Mouse (Mus musculus) midbrain, postnatal 0 days (tissue): ENCODE measurements at regions not wholly inside any gene's neighbourhood (a gene's known extent, or its start where the extent isn't known, plus 50 kb on each side); places are given as distances from the start of the nearest gene placed in this dataset.

Experiments used
- ATAC-seq: fragments of 200-750 bp; cut with Nextera tagmentation; 2 replicates; pipeline ENCODE4 v1.8.0; 2017; ENCODE audit warnings: moderate number of reproducible peaks, mild to moderate bottlenecking, moderate TSS enrichment, moderate library complexity; ENCODE audit not compliant: low FRiP score
- DNase-seq: peaks from one replicate; pipeline ENCODE4 v3.0.0-alpha.2; 2015; ENCODE audit warnings: low spot score
- H3K27ac ChIP-seq: fragments of 300-500 bp; sonication (generic); 2 replicates; pipeline ENCODE4 v1.5.1; 2014; ENCODE audit warnings: low read depth, mild to moderate bottlenecking, low read length, mixed read lengths
- H3K27me3 ChIP-seq: fragments of 300-500 bp; sonication (generic); 2 replicates; pipeline ENCODE4 v1.6.1; 2014; ENCODE audit warnings: low read length, control low read depth, mixed read lengths; ENCODE audit not compliant: insufficient read depth
- H3K36me3 ChIP-seq: fragments of 300-500 bp; sonication (generic); 2 replicates; pipeline ENCODE4 v1.6.1; 2014; ENCODE audit warnings: low read length, control low read depth, mixed read lengths; ENCODE audit not compliant: insufficient read depth
- H3K4me1 ChIP-seq: fragments of 300-500 bp; sonication (generic); 2 replicates; pipeline ENCODE4 v1.6.1; 2014; ENCODE audit warnings: mild to moderate bottlenecking, control low read depth, antibody characterized with exemption, low read length, mixed read lengths; ENCODE audit not compliant: insufficient read depth
- H3K4me2 ChIP-seq: fragments of 300-500 bp; sonication (generic); 2 replicates; pipeline ENCODE4 v1.6.1; 2014; ENCODE audit warnings: low read depth, mild to moderate bottlenecking, low read length, mixed read lengths; ENCODE audit not compliant: poor library complexity, severe bottlenecking
- H3K4me3 ChIP-seq: fragments of 300-500 bp; sonication (generic); 2 replicates; pipeline ENCODE4 v1.5.1; 2014; ENCODE audit warnings: low read depth, mild to moderate bottlenecking, low read length, moderate library complexity
- H3K9ac ChIP-seq: fragments of 300-500 bp; sonication (generic); replicated peaks from 2 replicates; pipeline ENCODE4 v1.6.1; 2014; ENCODE audit warnings: mild to moderate bottlenecking, low read length, moderate library complexity, mixed read lengths; ENCODE audit not compliant: poor library complexity, severe bottlenecking
- H3K9me3 ChIP-seq: fragments of 300-500 bp; sonication (generic); 2 replicates; pipeline ENCODE4 v1.6.1; 2016; ENCODE audit warnings: low read length, control low read depth
- CTCF ChIP-seq: IDR thresholded peaks from 2 replicates; pipeline ENCODE4 v1.5.1; 2016; ENCODE audit warnings: antibody characterized with exemption, mild to moderate bottlenecking
- WGBS: fragments of 180-500 bp; shearing (Covaris S2); extraction: QIAGEN DNeasy Blood & Tissue Kit; methylation state at CpG from one replicate; pipeline ENCODE4 v1.1.7; 2014; 5-methylcytosine and 5-hydroxymethylcytosine counted together

DNA sequence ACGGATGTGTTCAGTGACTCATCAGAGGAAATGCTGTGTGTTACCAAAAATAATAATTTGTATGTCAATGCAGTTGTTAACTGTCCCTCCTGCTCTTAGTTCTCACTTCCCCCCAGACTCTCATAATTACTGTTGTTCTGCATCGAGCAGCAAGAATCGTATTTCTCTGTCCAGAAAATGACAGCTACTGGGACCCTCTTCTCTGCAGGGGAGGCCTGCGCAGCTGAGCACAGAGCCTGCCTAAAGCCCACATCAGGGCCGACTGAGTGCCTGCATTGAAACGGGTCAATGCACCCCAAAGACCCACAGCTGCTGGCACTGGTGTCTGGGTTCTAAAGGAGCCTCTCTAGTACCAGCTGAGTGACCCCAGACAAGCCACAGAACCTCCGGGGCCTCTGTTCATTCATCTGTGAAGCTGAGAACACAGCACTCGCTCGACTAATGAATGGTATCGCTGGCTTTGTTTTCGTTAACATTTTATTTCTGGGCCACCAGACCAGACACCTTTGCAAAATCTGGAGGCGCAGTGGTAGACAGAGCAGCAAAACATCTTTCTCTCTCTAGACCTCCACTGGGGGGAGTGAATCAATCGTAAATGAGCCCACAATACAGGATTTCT lies 163.2 kb downstream of the Clic5 start:
- no peaks in the 10 kb centered on the region for H3K4me1 ChIP-seq
- H3K27me3 ChIP-seq: no peaks in the 10 kb centered on the region
- H3K4me3 ChIP-seq: no peak overlapping the region
- no peaks in the 10 kb centered on the region; the same call in 1 of the 2 replicates for H3K36me3 ChIP-seq
- TF ChIP-seq CTCF: peak; percentile 47
- ATAC-seq (no peak), DNase-seq (peak; percentile 32)
- no peaks in the 10 kb centered on the region for H3K9me3 ChIP-seq
- no peak overlapping the region for H3K9ac ChIP-seq
- H3K27ac ChIP-seq: no peak overlapping the region
- WGBS: 30% methylated on average over 13 of the region's 13 CpGs
- no peak overlapping the region for H3K4me2 ChIP-seq

DNA sequence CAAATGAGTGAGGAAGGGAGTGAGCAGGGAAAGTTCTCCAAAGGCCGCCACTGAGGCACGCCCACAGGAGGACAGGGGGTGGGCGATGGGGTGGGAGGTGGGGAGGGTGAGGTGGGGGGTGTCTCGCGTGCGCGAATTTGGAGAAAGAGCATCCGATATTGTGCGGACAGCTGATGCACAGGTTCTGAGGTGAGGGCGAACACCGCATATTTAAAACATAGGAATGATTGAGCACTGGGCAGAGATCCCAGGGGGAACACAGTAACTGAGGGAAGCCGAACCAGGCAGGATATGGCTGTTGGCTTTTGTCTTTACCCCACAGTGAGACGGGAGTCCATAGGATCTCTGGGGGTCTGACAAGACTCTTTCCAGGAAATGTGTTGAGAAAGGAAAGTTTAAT lies 163.8 kb downstream of the Clic5 start:
- Histone ChIP-seq H3K36me3 (no peaks in the 10 kb centered on the region; the same call in 1 of the 2 replicates), H3K9me3 (no peaks in the 10 kb centered on the region), H3K4me1 (no peaks in the 10 kb centered on the region), H3K4me3 (no peak overlapping the region), H3K27me3 (no peaks in the 10 kb centered on the region), H3K4me2 (no peak overlapping the region), H3K27ac (no peak overlapping the region), H3K9ac (no peak overlapping the region)
- no peak for DNase-seq
- TF ChIP-seq CTCF: no peak
- WGBS: 69% methylated on average over 13 of the region's 13 CpGs
- ATAC-seq: no peak

GRCm38 (mm10) chr17:44363111-44363510 lies 174.7 kb downstream of the Clic5 start:
- H3K4me3 ChIP-seq: no peak overlapping the region
- no peaks in the 10 kb centered on the region for H3K9me3 ChIP-seq
- no peak for ATAC-seq
- no peak overlapping the region for H3K4me2 ChIP-seq
- DNase-seq: no peak
- no peak overlapping the region for H3K9ac ChIP-seq
- no peak overlapping the region for H3K27ac ChIP-seq
- no peaks in the 10 kb centered on the region for H3K4me1 ChIP-seq
- H3K36me3 ChIP-seq: no peaks in the 10 kb centered on the region
- H3K27me3 ChIP-seq: no peaks in the 10 kb centered on the region
- WGBS: 87% methylated on average over 4 of the region's 4 CpGs
- TF ChIP-seq CTCF: no peak

DNA sequence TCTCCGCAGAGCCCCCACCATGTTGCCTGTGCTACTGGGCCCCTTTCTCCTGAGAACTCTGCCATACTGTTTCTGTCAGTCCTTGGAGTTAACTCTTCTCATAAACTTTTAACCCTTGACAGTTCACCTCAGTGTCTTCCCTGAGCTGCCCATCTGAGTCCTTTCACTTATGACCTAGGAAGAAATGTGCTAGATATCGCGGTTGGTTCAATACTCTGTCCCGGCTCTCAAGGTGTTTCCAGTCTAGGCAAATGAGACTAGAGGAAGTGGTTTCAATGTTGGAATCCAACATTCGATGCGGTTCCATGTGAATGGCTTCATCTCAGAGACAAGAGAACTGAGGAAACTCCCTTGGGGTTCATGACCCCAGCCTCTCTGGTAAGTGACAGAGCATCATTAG lies 176.1 kb downstream of the Clic5 start:
- Histone ChIP-seq H3K27ac (no peak overlapping the region), H3K36me3 (no peaks in the 10 kb centered on the region), H3K9ac (no peak overlapping the region), H3K27me3 (no peaks in the 10 kb centered on the region), H3K4me2 (no peak overlapping the region), H3K4me3 (no peak overlapping the region), H3K9me3 (no peaks in the 10 kb centered on the region), H3K4me1 (no peaks in the 10 kb centered on the region)
- no peak for DNase-seq
- ATAC-seq: no peak
- 96% methylated on average over 6 of the region's 6 CpGs for WGBS
- no peak for TF ChIP-seq CTCF

GRCm38 (mm10) chr17:44366438-44366837 lies 178.1 kb downstream of the Clic5 start:
- Histone ChIP-seq H3K4me3 (no peak overlapping the region), H3K27me3 (no peaks in the 10 kb centered on the region), H3K9ac (no peak overlapping the region), H3K27ac (no peak overlapping the region), H3K4me1 (no peaks in the 10 kb centered on the region), H3K4me2 (no peak overlapping the region), H3K9me3 (no peaks in the 10 kb centered on the region), H3K36me3 (no peaks in the 10 kb centered on the region)
- 82% methylated on average over 8 of the region's 8 CpGs for WGBS
- DNase-seq (no peak), ATAC-seq (no peak)
- no peak for TF ChIP-seq CTCF

DNA sequence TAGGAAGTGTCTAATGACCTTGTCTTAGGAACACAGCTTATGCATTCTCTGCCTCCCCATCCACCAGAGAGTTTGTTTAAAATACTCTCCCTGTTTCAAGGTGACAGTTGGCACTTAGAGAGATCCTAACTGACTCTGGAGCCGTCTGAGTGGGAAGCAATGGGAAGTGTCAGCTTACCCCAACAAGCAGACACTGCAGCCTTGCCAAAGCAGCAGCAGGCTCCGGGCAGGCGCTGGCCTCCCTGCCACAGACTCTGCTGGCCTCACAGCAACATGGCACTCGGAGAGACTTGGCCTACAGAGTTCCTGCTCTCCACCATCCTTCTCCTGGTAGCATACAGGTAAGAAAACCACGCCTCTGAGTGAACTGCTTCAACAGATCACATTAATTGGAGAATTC lies 179.2 kb downstream of the Clic5 start:
- DNase-seq (peak; percentile 36), ATAC-seq (no peak)
- H3K9ac ChIP-seq: no peak overlapping the region
- WGBS: 50% methylated on average over 5 of the region's 5 CpGs
- H3K4me1 ChIP-seq: no peaks in the 10 kb centered on the region
- H3K4me2 ChIP-seq: no peak overlapping the region
- H3K27ac ChIP-seq: no peak overlapping the region
- H3K27me3 ChIP-seq: no peaks in the 10 kb centered on the region
- no peaks in the 10 kb centered on the region for H3K9me3 ChIP-seq
- H3K36me3 ChIP-seq: no peaks in the 10 kb centered on the region
- TF ChIP-seq CTCF: no peak
- no peak overlapping the region for H3K4me3 ChIP-seq
